Mouse (Mus musculus) right cerebral cortex, postnatal 36 days (tissue): ENCODE measurements around the gene Tmem74b.

Experiments used
- DNase-seq, 2 experiments: peaks; one replicate each; pipeline ENCODE4 v3.0.0; 2022; ENCODE audit warnings: low spot score in 2 of 2, mixed read lengths in 1 of 2

The Tmem74b gene

GRCm38 (mm10) chr2:151740741-151741526, 39.1 kb downstream of the Tmem74b start:
- peak; percentile 81 to 85 for DNase-seq

GRCm38 (mm10) chr2:151742084-151742483, 40.3 kb downstream of the Tmem74b start:
- DNase-seq = no peak

- no peak for DNase-seq
Observed at GRCm38 (mm10) chr2:151742850-151743679, 41.3 kb downstream of the Tmem74b start.

DNA sequence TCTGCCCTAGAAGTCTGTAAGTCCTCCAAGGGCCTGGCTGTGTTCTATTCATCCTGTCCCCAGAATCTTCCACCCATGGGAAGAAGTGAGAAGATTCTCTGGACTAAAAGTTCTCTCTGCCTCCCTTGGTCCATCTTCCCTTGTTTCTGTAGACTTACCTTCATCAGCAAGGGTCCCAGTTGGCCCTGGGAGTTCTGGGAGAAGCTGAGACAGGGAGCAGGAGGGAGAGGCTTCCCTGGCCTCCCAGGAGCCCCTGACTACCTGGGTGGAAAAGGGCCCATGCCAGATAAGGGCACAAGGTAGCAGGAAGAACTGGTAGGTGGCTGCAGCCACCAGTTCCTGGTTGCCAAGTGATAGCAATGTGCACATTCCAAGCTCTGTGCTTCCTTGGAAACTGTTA, 42.0 kb downstream of the Tmem74b start, which contains the start of gene Psmf1:
Gene Psmf1 (minus strand): TSS at position 342 of the 400 bp plus-strand sequence.
- no peak for DNase-seq

- peak in 1 of 2 experiments; percentile 48 for DNase-seq
Observed at GRCm38 (mm10) chr2:151747847-151748705, 46.3 kb downstream of the Tmem74b start.

- DNase-seq = no peak
Observed at GRCm38 (mm10) chr2:151751330-151751729, 49.5 kb downstream of the Tmem74b start.

DNA sequence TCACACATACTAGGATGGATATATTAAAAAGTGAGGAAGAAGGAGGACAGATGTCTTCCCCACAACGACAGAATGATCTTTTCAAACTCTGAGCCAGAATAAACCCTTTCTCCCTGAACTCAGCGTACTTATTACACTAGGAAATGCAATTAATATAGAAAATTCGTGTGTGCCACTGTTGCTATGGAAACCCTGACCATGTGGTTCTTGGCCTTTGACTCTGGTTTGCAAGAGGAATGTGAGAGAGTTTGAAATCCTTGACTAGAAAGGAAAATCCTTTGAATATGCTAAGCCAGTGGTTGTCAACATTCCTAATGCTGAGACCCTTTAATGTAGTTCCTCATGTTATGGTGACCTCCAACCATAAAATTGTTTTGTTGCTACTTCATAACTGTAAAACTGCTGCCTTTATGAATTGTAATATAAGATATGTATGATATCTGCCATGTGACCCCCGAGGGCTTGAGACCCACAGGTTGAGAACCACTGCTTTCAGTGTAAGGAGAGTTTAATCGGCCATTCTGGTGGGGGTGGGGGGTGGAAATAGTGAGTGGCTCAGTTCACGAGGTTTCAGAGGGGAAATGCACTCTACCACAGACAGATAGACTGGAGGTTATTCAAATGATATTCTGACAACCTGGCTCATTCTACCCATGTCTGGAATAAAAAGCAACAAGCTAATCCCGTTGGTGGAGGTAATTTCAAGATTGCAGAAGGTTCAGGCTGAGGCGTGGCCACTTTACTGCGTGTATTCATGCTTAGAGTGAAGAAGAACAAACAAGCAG, 54.7 kb downstream of the Tmem74b start:
- no peak for DNase-seq

DNA sequence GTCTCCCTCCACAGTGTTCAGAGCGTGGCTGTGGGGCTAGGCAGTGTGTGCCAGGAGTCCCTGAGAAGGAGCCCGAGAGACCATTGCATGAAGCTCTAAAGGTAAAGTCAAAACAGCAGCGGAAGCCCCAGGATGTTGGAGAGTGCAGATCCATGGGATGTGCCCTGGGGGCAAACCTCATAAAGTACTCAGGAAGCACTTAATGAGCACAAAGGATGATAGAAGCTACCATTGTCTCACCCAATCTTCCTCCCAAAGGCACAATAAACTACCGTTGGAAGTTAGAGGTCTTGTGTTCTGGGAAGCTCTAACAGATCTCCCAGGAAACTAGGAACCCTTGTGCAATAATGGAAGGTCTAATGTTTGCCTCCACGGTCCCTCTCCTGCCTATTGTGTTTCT, 55.6 kb downstream of the Tmem74b start:
- no peak for DNase-seq

DNA sequence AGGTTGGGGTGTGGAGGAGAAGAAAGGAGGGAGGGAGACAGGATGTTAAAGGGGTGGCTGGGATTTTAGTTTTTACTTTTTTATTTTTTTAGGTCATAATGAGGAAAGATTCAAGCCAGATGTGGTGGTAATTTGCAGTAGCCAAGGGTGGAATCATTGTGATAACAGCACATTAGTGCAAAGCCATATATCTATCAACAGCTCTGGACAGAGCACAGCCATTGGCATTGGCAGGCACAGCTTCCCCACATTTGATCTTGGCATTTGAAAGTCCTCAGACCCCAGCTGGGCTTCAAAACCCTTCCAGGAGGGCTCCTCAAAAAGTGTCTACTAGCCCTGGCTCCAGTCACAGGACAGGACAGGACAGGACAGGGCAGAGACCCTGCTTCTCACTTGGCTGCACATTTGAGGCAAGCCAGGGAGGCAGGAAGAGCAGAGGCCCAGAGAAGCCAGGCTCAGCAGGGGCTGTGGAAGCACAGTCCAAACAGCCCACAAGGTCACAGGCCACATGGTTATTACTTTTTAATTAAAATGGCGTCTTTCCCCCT, 57.1 kb downstream of the Tmem74b start:
- no peak for DNase-seq
